Mouse (Mus musculus): ENCODE measurements around the gene A630073D07Rik.

GRCm38 (mm10) chr6:132649399-132649798 is 1.9 kb downstream of the A630073D07Rik start:
- TF ChIP-seq CTCF (IDR thresholded peaks at IDR 0.05; ENCODE audit: low read depth, low read length) (no peak), POLR2A (IDR thresholded peaks at IDR 0.05; ENCODE audit: insufficient read depth, low read length) (no peak)

All from ES-Bruce4 (cell line).